Mouse (Mus musculus): Measurements from ENCODE around the gene Adcy5.

Adcy5 gene

DNA sequence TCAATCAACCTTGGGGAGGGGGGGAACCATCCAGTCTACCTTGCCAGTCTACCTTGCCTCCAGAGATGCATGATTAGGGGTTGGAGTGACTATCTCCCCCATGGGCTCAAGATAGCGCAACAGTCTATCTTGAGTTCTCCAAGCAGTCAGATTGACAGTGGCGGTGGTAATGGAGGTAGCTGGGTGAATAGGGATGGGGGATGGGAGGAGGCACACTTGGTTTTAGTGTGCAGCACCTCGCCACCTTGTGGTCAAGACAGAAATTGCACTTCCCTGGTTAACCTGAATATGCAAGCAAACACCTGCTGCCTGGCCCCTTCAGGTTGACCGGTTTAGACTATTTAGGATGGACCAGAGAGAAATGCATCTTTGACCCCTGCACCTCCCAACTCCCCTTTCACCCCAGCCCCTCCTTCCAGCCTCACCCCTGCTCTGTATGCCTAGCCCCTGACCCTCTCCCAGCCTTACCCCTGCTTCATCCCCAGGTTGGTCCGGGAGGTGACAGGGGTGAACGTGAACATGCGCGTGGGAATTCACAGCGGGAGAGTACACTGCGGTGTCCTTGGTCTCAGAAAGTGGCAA lies 115.8 kb downstream of the Adcy5 start:
- peak; percentile 47 to 84 for DNase-seq (ENCODE audit: low spot score in 2 of 2)

DNA sequence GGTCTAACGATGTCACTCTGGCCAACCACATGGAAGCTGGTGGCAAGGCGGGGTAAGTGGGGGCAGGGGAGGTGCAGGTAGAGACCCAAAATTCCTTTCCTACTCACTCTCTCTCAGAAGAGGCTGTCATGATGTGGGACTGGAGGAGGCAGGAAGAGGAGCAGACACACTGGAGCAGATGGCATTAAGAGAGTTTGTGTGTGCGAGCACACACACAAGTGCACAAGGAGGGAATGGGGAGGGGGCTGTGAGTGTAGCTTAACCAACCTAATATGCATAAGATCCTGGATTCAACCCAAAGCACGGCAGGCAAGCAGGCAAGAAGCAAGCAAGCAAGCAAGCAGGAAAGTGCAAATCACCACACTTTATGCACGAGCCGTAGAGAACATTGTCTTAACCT lies 116.3 kb downstream of the Adcy5 start:
- DNase-seq (ENCODE audit: low spot score in 2 of 2) = no peak

DNA sequence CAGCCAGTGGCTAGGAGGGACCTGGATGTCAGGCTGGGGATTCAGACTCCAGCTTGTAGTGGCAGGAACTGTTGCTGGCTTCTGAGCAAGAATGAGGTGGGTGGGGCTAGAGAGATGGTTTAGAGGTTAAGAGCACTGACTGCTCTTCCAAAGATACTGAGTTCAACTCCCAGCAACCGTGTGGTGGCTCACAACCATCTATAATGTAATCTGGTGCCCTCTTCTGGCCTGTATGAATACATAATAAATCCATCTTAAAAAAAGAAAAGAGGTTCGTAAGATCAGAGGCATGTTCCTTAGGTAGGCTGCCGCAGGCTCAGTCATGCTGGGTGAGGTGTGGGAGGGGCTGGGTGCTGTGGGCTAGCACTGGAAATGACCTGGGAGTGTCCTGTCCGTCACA lies 116.9 kb downstream of the Adcy5 start:
- no peak for DNase-seq (ENCODE audit: low spot score in 2 of 2)

DNA sequence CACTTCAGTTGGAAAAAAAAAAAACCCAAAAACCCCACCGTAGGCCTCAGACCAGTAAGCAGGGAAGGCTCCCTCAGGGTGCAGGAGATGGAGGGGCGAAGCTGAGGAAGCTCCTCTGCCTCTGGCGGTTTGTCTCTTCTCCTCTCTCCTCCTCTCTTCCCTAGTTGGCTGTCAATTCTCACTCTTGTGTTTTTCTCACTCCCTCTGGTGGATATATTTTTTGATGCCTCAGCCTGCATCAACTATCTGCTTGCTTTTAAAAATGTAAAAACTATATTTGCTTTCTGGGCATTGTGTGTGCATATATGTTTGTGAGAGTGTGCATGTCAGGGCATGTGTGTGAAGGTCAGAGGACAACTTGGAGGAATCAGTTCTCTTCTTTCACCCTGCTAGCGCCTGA lies 117.7 kb downstream of the Adcy5 start:
- no peak for DNase-seq (ENCODE audit: low spot score in 2 of 2)

DNA sequence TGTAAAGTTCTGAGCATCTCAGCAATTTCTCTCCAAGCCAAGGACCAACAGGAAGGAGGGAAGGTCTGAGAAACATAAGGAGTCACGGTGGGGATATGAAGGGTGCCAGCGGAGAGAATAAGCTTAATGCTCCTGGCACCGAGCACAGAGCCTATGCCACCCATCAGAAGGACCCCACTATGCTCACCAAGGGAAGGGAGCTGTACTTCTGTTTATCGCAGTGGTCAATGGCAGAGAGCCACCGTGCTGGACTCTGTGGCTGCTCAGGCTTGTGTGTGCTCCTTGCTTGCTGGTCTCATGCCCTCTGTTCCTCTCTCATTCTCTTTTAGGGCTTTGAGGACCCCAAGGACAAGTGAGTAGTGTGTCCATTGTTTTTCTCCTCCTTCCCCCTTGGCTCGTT lies 123.5 kb downstream of the Adcy5 start:
- DNase-seq (ENCODE audit: low spot score in 2 of 2) = no peak

DNA sequence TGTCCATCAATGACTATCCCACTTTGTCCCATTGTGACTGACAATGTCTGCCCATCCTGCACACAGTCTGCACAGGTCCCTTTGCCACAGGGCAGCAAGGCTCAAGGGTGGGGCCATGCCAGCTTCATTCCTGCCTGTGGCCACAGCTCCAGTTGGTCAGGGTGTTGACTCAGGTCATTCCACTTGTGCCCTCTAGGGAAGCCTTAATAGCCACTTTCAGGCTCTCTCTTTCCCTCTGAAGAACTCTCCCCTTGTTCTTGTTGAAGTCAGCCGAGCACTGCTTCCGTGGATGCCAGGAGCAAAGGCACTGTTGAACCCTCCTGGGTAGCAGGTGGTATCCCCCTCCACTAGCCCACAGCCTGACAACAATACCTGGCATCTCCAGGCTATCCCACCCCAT lies 127.8 kb downstream of the Adcy5 start:
- no peak for DNase-seq (ENCODE audit: low spot score in 2 of 2)

DNA sequence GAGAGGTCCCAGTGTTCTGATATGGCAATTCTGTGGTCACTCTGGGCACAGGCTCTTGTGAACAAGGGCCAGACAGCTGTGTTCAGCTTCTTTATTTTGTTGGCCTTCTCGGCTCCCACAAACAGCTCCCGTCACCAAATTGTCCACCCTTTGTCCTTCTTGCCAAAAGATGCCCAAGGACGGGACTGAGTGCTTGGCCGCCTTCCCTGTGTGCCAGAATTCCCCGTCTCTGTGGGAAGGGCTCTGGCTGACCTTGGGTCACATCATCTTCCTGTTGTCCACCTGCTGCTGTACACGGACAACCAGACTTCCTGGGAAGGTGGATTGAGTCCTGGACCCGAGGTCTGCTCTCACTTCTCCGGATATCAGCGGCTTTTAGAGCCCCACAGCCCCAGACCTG lies 131.1 kb downstream of the Adcy5 start:
- DNase-seq (ENCODE audit: low spot score in 2 of 2) = no peak

DNA sequence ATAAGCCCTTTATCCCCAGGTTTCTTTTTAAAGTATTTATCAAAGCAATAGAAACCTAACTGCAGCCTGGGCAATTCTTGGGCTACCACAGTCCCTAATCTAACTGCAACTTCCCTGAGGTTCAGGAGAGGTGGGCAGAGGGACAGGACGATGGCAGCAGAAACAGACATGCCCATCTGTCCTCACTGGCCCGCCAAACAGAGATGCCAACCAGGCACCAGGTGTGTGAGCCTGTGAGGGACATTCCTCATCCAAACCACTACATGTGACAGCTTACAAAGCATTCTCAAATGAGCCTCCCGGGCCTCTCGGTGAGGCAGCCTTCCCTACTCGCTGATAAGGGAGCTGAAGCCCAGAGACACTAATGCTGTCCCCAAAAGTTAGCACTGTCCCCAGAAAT lies 132.6 kb downstream of the Adcy5 start:
- DNase-seq (ENCODE audit: low spot score in 2 of 2) = no peak

DNA sequence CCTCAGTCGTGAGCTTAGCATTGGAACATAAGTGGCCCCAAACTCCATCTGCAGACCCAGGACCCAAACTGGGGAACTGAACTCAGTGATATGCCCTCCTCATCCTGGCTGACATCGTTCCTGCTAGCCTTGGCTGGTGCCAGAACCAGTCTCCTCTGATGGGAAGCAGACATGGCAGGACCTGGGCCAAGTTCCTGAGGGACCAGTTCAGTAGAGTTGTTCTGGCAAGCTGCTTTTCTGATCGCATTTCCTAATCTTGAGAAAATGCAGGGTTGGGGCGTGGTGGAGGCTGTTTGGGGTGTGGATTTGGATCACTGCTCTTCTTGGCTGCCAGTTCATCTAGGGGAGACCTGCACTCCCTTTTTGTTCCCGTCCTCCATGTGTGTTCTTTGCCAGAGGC lies 143.1 kb downstream of the Adcy5 start:
- DNase-seq (ENCODE audit: low spot score in 2 of 2) = no peak

DNA sequence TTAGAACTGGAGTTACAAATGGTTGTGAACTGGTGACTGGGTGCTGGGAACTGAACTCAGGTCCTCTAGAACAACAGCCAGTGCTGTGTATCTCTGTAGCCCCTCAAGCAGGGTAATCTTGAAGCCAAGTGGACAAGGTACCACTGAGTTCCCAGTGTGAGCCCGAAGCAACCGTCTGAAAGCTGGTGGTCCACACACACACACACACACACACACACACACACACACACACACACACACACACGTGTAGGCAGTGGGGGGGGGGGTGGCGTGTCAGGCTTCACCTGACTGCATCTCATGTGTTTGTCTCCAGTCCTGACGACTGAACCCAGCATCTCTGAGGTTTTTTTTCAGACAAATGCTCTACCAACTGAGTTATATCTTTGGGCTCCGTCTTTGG lies 145.5 kb downstream of the Adcy5 start:
- DNase-seq (ENCODE audit: low spot score in 2 of 2) = no peak

DNA sequence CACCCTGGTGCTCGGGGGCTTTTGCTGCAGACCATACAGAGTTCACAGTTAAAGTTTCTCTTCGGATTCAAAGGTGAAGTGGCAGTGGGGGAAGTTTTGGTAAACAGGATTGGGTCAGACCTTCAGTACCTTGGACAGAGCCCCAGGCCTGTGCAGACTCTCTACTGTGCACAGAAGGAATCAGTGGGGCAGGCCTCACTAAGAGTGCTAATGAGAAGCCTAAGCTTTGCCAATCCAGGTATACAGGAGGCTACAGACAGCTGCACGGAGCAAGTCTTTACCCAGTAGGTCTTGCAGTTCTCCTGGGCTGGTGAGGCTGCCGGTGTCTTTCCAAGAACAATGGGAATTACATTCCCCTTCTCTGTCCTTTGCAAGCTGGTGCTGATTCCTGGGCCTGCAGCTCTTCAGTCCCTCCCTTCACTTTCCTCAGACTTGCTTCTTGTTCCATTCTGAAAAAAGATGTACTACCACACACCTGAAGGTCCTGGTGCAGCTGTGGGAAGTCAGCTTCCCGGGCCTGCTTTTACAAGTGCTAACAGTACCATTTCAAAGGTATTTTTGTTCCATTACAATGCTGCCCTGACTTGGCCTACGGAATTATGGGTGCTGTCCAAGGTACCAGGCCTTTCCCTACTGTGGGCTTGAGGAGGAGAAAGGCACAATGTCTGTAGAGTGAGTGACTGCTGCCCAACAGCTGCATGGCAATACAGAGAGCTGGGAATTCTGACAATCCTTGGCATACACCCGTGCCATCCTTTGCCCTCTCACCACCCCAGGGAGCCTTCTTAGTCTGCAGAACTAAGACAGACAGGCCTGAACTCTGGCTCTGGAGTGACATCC lies 148.0 kb downstream of the Adcy5 start:
- no peak for DNase-seq (ENCODE audit: low spot score in 2 of 2)

DNA sequence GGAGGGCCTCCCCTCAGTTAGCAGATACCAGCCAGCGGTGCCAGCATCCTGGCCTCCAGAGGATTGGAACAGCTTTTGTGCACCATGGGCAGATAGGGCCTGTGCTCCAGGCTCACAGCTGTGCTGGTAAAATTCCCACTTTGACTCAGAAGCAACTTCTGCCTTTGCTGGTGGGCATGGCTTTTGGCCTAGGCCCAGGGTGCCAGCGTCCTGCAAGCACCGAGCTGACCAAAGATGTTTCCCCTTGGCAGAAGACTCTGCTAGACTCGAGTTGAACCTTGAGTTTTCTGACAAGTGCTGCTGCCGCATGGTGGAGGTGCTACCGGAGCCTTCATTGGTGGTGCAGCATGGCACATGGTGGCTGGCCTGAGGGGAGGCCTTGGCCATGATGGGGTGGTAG lies 149.0 kb downstream of the Adcy5 start:
- no peak for DNase-seq (ENCODE audit: low spot score in 2 of 2)

DNA sequence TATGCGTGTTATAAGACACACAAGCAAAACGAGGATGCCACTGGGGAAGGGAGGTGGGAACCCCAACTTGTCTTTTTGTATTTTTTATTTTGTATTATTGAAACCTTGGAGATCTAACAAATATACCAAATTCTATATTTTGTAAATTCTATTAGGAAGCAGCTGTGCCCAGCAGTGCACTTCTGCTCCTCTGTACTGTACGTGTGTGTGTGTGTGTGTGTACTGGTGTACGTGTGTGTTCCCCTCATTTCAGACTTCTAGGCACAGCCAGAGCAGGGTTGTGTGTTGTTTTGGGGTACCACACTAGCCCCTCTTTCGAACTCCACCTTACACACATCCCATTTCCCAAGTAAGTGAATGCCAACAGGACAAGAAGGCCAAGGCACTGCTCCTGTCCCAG lies 149.7 kb downstream of the Adcy5 start:
- no peak for DNase-seq (ENCODE audit: low spot score in 2 of 2)

DNA sequence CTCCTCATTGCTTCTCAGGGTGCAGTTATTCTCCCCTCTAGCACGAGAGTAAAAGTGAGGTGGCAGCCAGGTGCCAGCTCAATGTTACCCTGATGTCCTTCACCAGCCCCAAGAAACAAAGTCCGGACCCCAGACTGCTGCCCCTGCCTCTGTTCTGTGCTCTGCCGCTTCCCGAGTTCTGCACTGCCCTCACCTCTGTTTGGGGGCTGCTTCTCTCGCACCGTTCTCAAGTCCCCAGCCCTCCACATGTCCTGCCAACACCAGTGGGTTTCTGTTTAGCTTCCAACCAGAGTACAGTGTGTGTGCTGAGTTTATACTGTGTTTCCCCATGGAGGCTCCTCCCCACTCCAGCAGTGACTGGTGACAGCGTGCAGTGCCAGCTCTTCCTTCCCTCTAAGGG lies 150.5 kb downstream of the Adcy5 start:
- DNase-seq (ENCODE audit: low spot score in 2 of 2) = no peak

DNA sequence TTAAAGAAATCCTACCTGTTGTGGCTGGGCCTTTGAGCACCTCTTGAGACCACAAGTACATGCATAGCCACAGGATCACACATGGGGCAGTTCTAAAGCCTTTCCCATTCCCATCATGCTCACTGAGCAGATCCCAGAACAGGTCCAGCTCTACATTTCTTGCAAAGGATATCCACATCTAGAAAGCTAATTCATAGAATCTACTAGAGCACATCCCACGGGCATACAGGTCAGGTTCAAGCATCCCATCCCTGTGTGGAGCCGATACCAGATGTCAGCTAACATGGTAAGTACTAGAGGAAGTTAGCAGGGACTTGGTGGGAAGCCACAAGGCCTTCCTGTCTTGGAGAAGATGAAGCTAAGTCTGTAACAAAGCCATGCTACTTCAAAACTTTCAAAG lies 152.0 kb downstream of the Adcy5 start:
- no peak for DNase-seq (ENCODE audit: low spot score in 2 of 2)

DNA sequence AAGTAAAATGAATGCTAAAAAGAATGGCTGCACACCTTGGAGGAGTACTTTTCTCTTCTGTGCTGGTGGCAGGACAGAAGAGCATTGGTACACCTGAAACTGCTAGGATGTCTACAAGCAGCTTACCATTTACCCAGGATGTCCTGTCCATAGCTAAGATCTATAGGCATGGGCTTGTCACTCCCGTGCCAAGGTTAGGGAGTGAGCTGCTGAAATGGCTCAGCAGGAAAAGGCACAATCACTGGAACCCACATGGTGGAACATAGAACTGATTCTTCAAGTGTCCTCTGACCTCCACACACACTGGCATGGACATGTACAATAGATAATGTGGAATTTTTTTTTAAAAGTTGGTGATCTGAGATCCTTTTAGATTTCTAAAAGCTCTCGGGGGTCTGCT lies 152.7 kb downstream of the Adcy5 start:
- no peak for DNase-seq (ENCODE audit: low spot score in 2 of 2)

DNA sequence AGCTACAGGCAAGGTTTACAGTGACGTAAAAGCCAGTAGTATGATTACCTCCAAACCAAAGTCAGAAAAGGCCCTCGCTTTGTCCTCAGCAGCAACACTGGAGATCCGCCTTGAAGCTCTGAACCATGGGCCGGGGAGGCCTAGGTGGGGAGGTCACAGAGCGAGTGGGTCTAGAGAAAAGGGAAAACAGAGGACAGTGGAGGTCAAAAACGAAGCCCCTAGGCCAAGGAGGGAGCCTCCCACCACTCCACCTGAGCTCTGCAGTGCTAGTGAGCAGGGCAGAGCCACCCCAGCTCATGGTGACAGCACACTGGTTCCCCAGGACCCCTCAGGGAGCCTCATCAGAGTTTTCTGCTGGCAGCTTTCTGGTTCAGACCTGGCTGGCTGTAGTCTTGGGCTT lies 153.3 kb downstream of the Adcy5 start:
- no peak for DNase-seq (ENCODE audit: low spot score in 2 of 2)

DNA sequence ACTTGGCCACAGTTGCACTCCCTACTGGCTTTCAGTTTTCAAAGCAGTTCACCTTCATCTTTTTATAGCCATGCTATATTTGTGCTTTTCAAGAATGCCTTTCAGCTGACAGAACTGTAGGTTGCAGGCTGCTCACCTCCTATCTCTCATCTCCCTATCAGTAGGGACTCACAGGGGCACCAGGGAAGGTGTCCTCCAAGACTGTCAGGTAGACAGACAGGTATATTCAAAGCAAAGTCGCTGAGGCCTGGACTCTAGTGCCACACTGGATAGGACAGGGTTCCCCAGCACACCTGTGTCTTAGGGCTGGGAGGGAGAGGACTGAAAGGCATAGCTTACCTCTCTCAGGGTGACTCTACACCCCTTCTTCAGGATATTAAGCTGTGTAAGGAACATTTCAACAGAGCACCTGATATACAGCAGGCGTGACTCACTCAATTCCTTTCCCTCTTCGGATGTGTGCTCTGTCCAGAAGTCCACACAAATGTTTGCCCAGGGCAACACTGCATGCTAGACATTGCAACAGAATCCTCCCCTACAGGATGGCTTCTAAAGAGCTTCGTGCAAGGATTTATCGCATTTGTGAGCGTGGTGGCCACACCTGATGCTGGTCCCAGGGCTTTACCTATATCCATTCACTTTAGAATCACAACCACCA lies 153.9 kb downstream of the Adcy5 start:
- no peak for DNase-seq (ENCODE audit: low spot score in 2 of 2)

DNA sequence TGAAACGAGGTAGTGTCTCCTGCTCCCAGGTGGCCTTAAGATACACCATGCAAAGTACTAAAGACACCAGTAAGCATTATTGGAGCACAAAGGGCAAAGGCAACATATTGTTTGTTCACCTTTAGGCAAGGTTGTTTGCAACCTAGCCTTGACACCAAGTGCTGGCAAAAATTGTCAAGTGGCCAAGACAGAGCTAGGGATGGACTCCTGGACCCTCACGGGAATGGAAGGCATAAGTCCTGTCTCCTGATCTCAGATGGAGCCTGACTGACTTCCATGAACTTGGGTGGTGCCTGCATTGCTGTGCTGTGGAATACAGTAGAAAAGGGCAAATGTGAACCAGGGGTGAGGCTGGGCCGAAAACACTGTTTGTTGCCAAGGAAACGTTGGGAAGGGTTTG lies 155.0 kb downstream of the Adcy5 start:
- DNase-seq (ENCODE audit: low spot score in 2 of 2) = no peak

DNA sequence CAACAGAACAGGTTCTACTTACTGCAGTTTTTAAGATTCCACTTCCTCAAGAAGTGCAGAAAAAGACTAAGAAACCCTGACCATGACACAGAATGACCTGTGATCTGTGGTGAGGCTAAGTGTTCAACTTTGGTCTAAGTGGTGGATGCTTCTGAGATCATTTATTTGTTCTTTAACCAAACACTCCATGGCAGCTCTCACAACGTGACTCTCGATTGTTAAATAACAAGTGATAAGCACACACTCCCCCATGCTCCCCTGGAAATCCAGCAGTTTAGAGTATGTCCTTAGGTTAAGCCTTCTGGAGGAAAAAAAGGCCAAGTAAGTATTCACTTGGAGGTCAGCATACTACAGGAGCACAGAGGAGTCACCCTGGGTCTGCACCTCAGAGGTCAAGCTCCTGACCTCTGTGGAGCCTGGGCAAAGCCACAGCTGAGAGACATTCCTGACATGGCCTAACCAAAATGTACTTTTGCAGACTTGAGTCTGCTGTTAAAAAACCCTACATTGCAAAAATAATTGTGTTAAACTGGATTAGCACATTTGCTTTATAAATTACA lies 156.0 kb downstream of the Adcy5 start:
- DNase-seq (ENCODE audit: low spot score in 2 of 2) = no peak

DNA sequence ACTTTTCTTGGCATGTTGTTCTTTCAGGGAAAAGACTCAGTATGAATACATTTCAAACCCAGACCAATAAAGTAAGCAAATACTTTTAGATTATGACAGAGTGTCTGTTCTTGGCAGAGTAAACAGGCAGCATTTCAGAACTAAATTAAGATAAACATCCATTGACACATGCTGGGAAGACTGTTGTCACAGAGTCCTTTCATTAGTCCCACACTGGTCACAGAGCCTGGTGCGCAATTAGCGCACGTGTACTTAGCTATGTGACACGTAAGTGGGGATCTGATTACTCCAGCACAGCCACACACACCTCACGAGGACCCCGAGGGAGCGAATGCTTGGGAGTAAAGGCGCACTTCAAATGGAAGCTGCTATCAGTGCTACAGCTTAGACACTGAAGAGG lies 156.9 kb downstream of the Adcy5 start:
- no peak for DNase-seq (ENCODE audit: low spot score in 2 of 2)

DNA sequence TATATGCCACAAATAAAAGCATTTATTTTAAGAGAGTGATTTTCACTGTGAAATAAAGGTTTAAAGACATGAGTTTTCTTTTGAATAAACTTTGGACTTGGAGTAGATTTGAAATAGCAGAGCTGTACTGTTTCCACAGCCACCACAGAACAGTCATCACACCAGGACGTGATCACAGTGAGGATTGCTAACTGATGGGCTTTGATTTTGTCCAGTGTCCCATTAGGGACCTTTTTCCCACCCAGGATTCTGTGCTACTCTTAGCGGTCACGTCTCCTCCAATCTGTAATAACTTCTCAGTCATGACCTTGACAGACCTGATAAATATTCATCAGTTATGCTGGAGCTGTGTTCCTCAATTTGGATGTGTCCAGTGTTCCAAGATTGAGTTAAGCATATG lies 160.8 kb downstream of the Adcy5 start:
- no peak for DNase-seq (ENCODE audit: low spot score in 2 of 2)

DNA sequence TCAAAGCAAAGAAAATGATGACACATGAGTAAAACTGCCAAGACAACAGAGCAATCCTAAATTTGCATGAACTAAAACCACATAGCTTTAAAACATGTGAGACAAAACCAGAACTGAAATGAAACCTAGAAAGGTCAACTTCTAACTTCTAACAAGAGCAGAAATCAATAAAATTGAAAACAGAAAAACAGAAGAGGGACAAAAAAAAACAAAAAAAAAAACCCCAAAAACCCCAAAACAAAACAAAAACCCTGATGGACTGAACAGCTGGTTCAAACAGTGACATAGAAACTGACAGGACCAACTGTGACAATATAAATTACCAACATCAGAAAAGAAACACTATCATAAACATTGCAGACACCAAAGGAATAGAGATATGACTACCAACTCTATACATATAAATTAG lies 162.2 kb downstream of the Adcy5 start:
- no peak for DNase-seq (ENCODE audit: low spot score in 2 of 2)

Measured in thymus, postnatal 10 days (tissue).